Mouse (Mus musculus) macrophage (primary cell): ENCODE measurements around the gene Nsd1. TPM values are rescaled to one million over a fixed set of nuclear protein-coding genes. Genes with fewer than 3 reads are reported as not detected.

ENCODE experiments used
- H3K27ac ChIP-seq: fragments of 350-480 bp; formaldehyde crosslinking; 2 replicates; pipeline ENCODE4 v1.9.0; 2021
- H3K36me3 ChIP-seq: fragments of 350-480 bp; formaldehyde crosslinking; 2 replicates; pipeline ENCODE4 v1.9.0; 2021; ENCODE audit errors: inconsistent target
- H3K4me3 ChIP-seq: fragments of 350-480 bp; formaldehyde crosslinking; 2 replicates; pipeline ENCODE4 v1.9.0; 2021; ENCODE audit errors: inconsistent target
- H3K79me2 ChIP-seq: fragments of 350-480 bp; formaldehyde crosslinking; 2 replicates; pipeline ENCODE4 v1.9.0; 2021; ENCODE audit errors: inconsistent target
- WGBS: methylation state at CpG from one replicate; pipeline ENCODE4 v1.1.7; 2026; ENCODE audit warnings: inconsistent platforms; ENCODE audit not compliant: missing documents; 5-methylcytosine and 5-hydroxymethylcytosine counted together
- polyA plus RNA-seq: library from polyadenylated mRNA; stranded (reverse); fragments of 250-400 nt; gene quantifications from 3 replicates; pipeline ENCODE4 v1.2.4, GENCODE M21; 2018; ENCODE audit warnings: inconsistent platforms

Nsd1 gene
- polyA plus RNA-seq, 1 experiment from 2014 or later, result 37.3 TPM

- 96% methylated on average over 3 of the region's 3 CpGs for WGBS
- Histone ChIP-seq H3K4me3 (no peak overlapping the region), H3K36me3 (peaks cover 44% of the 10 kb centered on the region), H3K79me2 (peaks cover 83% of the 10 kb centered on the region), H3K27ac (no peak overlapping the region)
Observed at GRCm38 (mm10) chr13:55258651-55259050, 49.1 kb downstream of the Nsd1 start.

DNA sequence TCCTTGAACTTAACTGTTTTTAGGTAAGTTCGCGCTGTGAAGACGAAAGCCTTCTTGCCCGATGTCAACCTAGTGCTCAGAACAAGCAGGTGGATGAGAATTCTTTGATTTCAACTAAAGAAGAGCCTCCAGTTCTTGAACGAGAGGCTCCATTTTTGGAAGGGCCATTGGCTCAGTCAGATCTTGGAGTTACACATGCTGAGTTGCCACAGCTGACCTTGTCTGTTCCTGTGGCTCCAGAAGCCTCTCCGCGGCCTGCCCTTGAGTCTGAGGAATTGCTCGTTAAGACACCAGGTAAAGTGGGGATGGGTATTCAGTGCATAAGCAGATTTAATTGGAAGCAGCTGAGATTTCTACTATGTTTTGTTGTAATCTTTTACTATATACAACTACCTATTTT, 51.9 kb downstream of the Nsd1 start:
- WGBS, result 90% methylated on average over 8 of the region's 8 CpGs
- peaks cover 85% of the 10 kb centered on the region for H3K79me2 ChIP-seq
- H3K4me3 ChIP-seq, result no peak overlapping the region
- no peak overlapping the region for H3K27ac ChIP-seq
- peaks cover 60% of the 10 kb centered on the region for H3K36me3 ChIP-seq

- Histone ChIP-seq H3K79me2 (peaks cover 82% of the 10 kb centered on the region), H3K36me3 (peaks cover 60% of the 10 kb centered on the region), H3K4me3 (no peak overlapping the region), H3K27ac (no peak overlapping the region)
Observed at GRCm38 (mm10) chr13:55262096-55262495, 52.5 kb downstream of the Nsd1 start.

DNA sequence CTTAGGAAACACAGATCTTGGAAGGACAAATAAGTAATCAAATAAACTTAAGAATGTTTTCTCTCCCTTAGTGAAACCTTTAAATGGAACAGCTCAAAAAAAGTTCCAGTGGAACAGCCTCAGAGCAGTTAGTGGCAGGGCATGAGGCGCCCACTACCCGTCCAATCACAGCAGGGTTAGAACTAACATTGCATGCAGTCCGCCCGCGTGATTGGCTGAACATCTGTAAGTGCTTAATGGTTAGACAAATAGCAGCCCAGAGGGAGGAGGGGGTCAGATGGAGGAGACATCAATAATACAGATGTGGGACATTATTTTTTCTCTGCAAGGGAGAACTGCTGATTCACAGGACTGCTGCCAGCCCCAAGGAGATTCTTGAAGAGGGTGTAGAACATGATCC, 67.6 kb downstream of the Nsd1 start:
- no peak overlapping the region for H3K4me3 ChIP-seq
- peaks cover 61% of the 10 kb centered on the region for H3K36me3 ChIP-seq
- 98% methylated on average over 5 of the region's 5 CpGs for WGBS
- H3K27ac ChIP-seq, result no peak overlapping the region
- peaks cover 26% of the 10 kb centered on the region; the same call in 1 of the 2 replicates for H3K79me2 ChIP-seq

DNA sequence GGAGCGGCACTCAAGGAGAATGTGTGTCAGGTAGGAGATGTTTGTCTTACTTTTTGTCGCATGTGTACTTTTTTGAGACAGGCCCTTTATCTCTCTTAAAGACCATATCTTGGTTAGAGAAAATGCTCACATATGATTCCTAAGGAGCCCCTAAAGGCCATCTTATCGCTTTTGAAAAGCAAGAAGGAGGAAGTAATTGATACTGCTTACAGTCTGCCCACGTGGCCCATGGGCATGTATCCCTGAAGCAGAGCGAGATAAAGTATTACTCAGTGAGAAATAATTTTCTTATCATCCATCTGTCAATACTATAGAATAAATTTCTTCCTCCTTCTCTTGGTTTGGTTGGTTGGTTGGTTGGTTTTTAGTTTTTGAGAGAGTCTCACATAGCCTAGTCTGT, 68.1 kb downstream of the Nsd1 start:
- no peak overlapping the region for H3K4me3 ChIP-seq
- WGBS, result 100% methylated on average over 3 of the region's 5 CpGs

GRCm38 (mm10) chr13:55288854-55289253, 79.3 kb downstream of the Nsd1 start:
- Histone ChIP-seq H3K27ac (no peak overlapping the region), H3K79me2 (no peaks in the 10 kb centered on the region), H3K4me3 (no peak overlapping the region), H3K36me3 (peaks cover 52% of the 10 kb centered on the region)
- 73% methylated on average over 2 of the region's 3 CpGs for WGBS

More for the DNA sequence above, 68.1 kb downstream of the Nsd1 start:
- peaks cover 62% of the 10 kb centered on the region for H3K36me3 ChIP-seq
- peaks cover 26% of the 10 kb centered on the region; the same call in 1 of the 2 replicates for H3K79me2 ChIP-seq
- H3K27ac ChIP-seq, result no peak overlapping the region

GRCm38 (mm10) chr13:55296760-55297159, 87.2 kb downstream of the Nsd1 start:
- no peaks in the 10 kb centered on the region for H3K79me2 ChIP-seq
- peaks cover 75% of the 10 kb centered on the region for H3K36me3 ChIP-seq
- H3K4me3 ChIP-seq, result no peak overlapping the region
- 100% methylated on average over 1 of the region's 1 CpGs for whole genome bisulfite sequencing
- H3K27ac ChIP-seq, result no peak overlapping the region

- no peak overlapping the region for H3K27ac ChIP-seq
- 88% methylated on average over 4 of the region's 5 CpGs for WGBS
- no peak overlapping the region for H3K4me3 ChIP-seq
- H3K36me3 ChIP-seq, result peaks cover 77% of the 10 kb centered on the region
- H3K79me2 ChIP-seq, result no peaks in the 10 kb centered on the region
Observed at GRCm38 (mm10) chr13:55300913-55301312, 91.3 kb downstream of the Nsd1 start.

- 89% methylated on average over 8 of the region's 8 CpGs for WGBS
- Histone ChIP-seq H3K36me3 (peaks cover 70% of the 10 kb centered on the region), H3K79me2 (peaks cover 14% of the 10 kb centered on the region; the same call in 1 of the 2 replicates), H3K4me3 (no peak overlapping the region), H3K27ac (no peak overlapping the region)
Observed at GRCm38 (mm10) chr13:55312028-55312630, 102.5 kb downstream of the Nsd1 start.

GRCm38 (mm10) chr13:55313051-55313450, 103.5 kb downstream of the Nsd1 start:
- peaks cover 14% of the 10 kb centered on the region; the same call in 1 of the 2 replicates for H3K79me2 ChIP-seq
- WGBS, result 93% methylated on average over 9 of the region's 9 CpGs
- H3K27ac ChIP-seq, result no peak overlapping the region
- H3K4me3 ChIP-seq, result no peak overlapping the region
- peaks cover 62% of the 10 kb centered on the region for H3K36me3 ChIP-seq

GRCm38 (mm10) chr13:55314891-55315412, 105.4 kb downstream of the Nsd1 start:
- 86% methylated on average over 2 of the region's 2 CpGs for WGBS
- peaks cover 19% of the 10 kb centered on the region for H3K79me2 ChIP-seq
- no peak overlapping the region for H3K27ac ChIP-seq
- H3K36me3 ChIP-seq, result peaks cover 57% of the 10 kb centered on the region
- H3K4me3 ChIP-seq, result no peak overlapping the region

DNA sequence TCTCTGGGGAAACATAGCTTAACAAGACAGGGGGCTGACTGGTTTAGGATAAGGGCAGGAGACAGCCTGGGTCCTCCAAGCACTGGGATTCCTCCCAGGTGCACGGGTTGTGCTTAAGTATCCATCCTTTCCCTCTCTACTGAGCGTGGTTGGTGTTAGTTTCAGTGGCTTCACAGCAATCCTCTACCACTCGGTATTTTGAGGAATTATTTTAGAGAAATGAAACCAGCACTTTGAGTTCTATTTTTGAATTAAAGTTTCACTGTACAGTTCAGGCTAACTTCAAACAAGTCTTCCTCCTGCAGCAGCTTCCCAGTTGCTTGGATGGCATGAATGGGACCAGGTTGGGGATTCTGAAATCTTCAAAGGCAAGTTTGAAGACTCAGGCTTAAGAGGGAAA, 108.8 kb downstream of the Nsd1 start:
- H3K36me3 ChIP-seq, result peaks cover 25% of the 10 kb centered on the region
- H3K4me3 ChIP-seq, result no peak overlapping the region
- peaks cover 51% of the 10 kb centered on the region for H3K79me2 ChIP-seq
- peak overlapping the region; percentile 78 for H3K27ac ChIP-seq
- WGBS, result 3% methylated on average over 3 of the region's 3 CpGs

- WGBS, result 86% methylated on average over 4 of the region's 4 CpGs
- Histone ChIP-seq H3K4me3 (peak within 1 kb of the TSS; percentile 86), H3K27ac (peak within 1 kb of the TSS; percentile 78), H3K79me2 (peaks cover 63% of the 10 kb centered on the region), H3K36me3 (peaks cover 21% of the 10 kb centered on the region; the same call in 1 of the 2 replicates)
Observed at GRCm38 (mm10) chr13:55319931-55320533, 110.5 kb downstream of the Nsd1 start, which contains the start of gene Prelid1. Gene Prelid1, plus strand, starts transcription at chr13:55320500.

GRCm38 (mm10) chr13:55321434-55322129, 112.0 kb downstream of the Nsd1 start, which contains the start of gene Rab24:
Gene Rab24, minus strand, starts transcription at chr13:55321946.
- Histone ChIP-seq H3K4me3 (peak within 1 kb of the TSS; percentile 97), H3K27ac (peak within 1 kb of the TSS; percentile 85), H3K36me3 (peaks cover 17% of the 10 kb centered on the region; the same call in 1 of the 2 replicates), H3K79me2 (peaks cover 52% of the 10 kb centered on the region)
- under 1% methylated on average over 73 of the region's 73 CpGs for WGBS
